Mouse (Mus musculus): ENCODE results near the gene Hivep1. TPM values are rescaled to one million over a fixed set of nuclear protein-coding genes. Genes with fewer than 3 reads are reported as not detected.

The Hivep1 gene
- polyA plus RNA-seq, 1 experiment from 2014 or later: 19.0 TPM

DNA sequence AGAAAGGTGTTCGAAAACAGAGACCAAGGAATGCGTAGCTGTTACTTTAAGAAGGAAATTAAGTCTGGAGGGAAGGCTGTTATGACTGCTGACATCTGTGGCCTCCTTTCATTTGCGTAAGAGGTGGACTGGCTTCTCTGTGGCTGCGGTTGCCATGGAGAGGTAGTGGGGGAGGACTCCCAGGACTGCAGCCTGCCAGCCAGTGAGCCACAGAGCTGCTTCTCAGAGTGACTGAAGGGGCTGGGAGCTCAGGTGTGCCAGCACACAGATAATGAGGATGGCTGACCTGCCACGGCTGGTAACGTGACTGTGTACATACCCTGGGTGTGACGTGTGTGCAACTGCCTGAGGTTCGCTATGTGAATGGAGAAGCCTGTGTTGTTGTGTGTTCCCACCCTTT lies 51.2 kb downstream of the Hivep1 start:
- Histone ChIP-seq H3K9ac (no peak overlapping the region), H3K27me3 (no peaks in the 10 kb centered on the region), H3K27ac (peak overlapping the region; percentile 85), H3K9me3 (replicated peaks) (no peaks in the 10 kb centered on the region; the same call in 1 of the 2 replicates), H3K36me3 (no peaks in the 10 kb centered on the region), H3K4me2 (replicated peaks) (peak overlapping the region; percentile 45), H3K4me1 (peaks cover 32% of the 10 kb centered on the region), H3K4me3 (no peak overlapping the region)
- 20% methylated on average over 8 of the region's 8 CpGs for WGBS
- peak; percentile 96 for ATAC-seq (ENCODE audit: low FRiP score)

DNA sequence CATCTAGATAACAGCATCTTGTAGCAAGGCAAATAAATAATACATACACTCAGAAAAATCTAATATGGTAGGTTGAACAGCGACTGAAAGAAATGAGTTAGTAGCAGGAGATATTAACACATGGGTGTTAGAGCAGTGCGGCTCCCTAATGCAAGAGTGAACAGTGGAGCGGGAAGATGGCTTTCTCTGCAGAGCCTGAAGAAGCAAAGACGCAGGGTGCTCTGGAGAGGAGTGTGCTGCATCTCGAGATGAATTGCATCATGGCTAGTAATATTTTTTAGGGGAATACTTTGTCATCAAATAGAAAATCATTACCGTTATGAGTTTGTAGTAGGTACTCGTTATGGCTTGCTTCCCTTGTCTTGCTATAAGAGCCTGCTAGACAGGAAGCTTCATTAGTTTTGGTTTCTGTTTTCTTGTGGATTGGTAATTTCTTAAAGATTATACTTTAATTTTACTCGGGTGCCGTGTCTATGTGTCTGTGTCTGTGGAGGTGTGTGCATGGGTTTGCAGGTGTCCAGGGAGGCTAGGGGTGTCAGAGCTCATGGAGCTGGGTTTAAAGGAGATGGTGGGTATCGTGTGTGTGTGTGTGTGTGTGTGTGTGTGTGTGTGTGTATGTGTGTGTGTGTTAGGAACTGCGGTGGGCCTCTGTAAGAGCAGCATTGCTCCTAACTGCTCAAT lies 51.8 kb downstream of the Hivep1 start:
- H3K36me3 ChIP-seq: no peaks in the 10 kb centered on the region
- no peaks in the 10 kb centered on the region for H3K27me3 ChIP-seq
- peak; percentile 51; the same call in 1 of the 2 replicates for ATAC-seq (ENCODE audit: low FRiP score)
- peak overlapping the region; percentile 45 for H3K4me2 ChIP-seq (replicated peaks)
- WGBS: 75% methylated on average over 11 of the region's 11 CpGs
- H3K4me3 ChIP-seq: no peak overlapping the region
- H3K27ac ChIP-seq: peak overlapping the region; percentile 85
- H3K9me3 ChIP-seq (replicated peaks): no peaks in the 10 kb centered on the region
- no peak overlapping the region for H3K9ac ChIP-seq
- peaks cover 32% of the 10 kb centered on the region for H3K4me1 ChIP-seq

DNA sequence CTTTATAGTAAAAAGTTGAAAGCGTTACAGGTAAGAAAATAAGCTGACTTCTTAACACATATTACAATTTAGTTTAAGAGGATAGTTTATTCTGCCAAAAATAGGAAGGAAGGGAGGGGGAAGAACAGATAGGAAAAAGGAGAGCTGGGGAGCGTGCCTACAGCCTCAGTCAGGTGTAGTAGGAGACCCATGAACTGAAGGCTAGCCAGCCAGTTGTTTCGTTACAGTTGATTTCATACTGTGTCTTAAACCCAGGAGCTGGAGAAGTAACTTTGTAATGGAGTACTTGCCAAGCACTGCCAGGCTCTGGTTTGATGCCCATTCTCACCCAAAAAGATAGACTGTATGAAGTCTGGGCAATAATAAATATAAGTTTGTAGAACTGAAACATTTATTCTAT lies 52.5 kb downstream of the Hivep1 start:
- H3K9ac ChIP-seq: no peak overlapping the region
- no peak for ATAC-seq (ENCODE audit: low FRiP score)
- no peak overlapping the region for H3K4me2 ChIP-seq (replicated peaks)
- peaks cover 32% of the 10 kb centered on the region for H3K4me1 ChIP-seq
- WGBS: 92% methylated on average over 3 of the region's 3 CpGs
- no peaks in the 10 kb centered on the region for H3K9me3 ChIP-seq (replicated peaks)
- no peaks in the 10 kb centered on the region for H3K36me3 ChIP-seq
- no peaks in the 10 kb centered on the region for H3K27me3 ChIP-seq
- H3K27ac ChIP-seq: no peak overlapping the region
- no peak overlapping the region for H3K4me3 ChIP-seq

DNA sequence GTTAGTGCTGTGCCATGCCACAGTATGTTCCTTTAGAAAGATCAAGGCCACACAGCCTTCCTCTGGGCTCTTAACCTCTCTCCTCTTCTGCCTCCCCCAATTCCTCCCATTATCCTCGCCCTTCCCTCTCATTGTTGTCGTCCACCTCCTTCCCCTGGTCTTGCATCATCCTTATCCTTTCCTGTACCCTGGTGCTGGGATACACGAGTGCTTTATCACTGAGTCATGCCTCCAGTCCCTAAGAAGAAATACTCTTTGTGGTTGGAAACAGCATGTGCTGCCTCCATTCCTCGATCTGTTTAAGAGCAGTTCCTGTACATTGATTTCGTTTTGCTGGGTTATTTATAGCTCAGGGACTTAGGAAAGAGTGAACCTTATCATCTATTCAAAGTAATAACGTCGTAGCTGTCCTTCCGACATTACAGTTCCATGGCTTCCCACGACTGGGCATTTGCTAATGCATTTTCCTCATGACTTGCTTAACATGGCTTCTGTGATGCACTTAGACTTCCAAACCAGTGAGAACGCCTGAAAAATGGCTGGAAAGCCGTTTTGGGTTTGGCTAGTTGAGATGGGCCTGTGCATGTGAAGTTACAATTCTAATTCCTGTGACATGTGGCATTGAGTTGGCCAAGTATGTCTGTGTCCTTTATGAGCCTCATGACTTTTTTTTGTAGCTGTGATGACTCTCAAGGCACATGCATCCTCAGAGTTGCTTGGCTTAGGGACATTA lies 56.8 kb downstream of the Hivep1 start:
- no peak overlapping the region for H3K4me3 ChIP-seq

DNA sequence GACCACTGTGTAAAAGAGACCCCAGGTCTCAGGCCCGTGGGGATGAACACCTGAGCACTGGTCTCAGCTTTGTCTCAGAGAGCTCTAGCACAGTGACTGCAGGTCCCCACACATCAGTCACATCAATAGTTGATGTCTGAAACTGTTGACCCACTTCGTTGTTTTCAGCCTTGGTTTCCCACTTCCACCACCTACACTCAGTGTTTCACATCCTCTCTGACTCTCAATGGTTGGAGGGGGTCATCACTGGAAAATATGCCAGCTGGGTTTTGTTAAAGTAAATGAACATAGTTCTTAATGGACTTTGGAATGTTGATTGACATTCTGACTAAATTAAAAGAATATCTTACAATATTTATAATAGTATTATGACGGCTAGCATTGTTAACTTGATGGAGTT lies 58.6 kb downstream of the Hivep1 start:
- ATAC-seq (ENCODE audit: low FRiP score): no peak
- Histone ChIP-seq H3K4me1 (0 out of 2 replicates have a peak, but pooled peaks cover 5% of the 10 kb centered on the region), H3K27ac (no peak overlapping the region), H3K9me3 (replicated peaks) (no peaks in the 10 kb centered on the region), H3K9ac (no peak overlapping the region), H3K4me2 (replicated peaks) (no peak overlapping the region), H3K36me3 (no peaks in the 10 kb centered on the region), H3K27me3 (no peaks in the 10 kb centered on the region), H3K4me3 (no peak overlapping the region)
- 94% methylated on average over 3 of the region's 3 CpGs for WGBS

More for the DNA sequence above, 56.8 kb downstream of the Hivep1 start:
- ATAC-seq (ENCODE audit: low FRiP score): no peak
- WGBS: 80% methylated on average over 11 of the region's 11 CpGs
- Histone ChIP-seq H3K9me3 (replicated peaks) (no peaks in the 10 kb centered on the region), H3K4me1 (peaks cover 10% of the 10 kb centered on the region), H3K27ac (no peak overlapping the region), H3K27me3 (no peaks in the 10 kb centered on the region), H3K36me3 (no peaks in the 10 kb centered on the region), H3K4me2 (replicated peaks) (no peak overlapping the region), H3K9ac (no peak overlapping the region)

DNA sequence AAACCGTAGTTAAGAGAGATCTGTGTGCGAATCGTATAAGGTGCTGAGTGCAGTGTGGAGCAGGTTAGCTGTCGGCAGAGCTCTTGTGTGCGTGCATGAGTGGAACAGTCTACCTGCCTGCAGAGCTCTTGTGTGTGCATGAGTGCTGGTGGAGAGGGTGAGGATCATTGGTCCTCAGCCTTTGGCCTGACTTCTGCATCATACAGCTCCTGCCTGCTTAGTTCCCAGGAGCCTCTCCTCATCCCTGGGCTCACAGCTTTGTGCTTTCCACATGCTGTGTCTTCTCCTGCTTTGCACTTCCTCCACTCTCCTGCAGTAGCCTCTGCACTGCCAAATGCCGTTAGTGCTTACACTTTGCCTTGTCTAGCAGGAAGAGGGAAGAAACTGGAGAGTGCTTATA lies 60.2 kb downstream of the Hivep1 start:
- H3K27ac ChIP-seq: no peak overlapping the region
- H3K27me3 ChIP-seq: no peaks in the 10 kb centered on the region
- no peak overlapping the region for H3K4me2 ChIP-seq (replicated peaks)
- no peak for ATAC-seq (ENCODE audit: low FRiP score)
- WGBS: 92% methylated on average over 6 of the region's 6 CpGs
- H3K36me3 ChIP-seq: no peaks in the 10 kb centered on the region
- no peak overlapping the region for H3K9ac ChIP-seq
- no peaks in the 10 kb centered on the region for H3K9me3 ChIP-seq (replicated peaks)
- H3K4me1 ChIP-seq: 0 out of 2 replicates have a peak, but pooled peaks cover 5% of the 10 kb centered on the region
- H3K4me3 ChIP-seq: no peak overlapping the region

DNA sequence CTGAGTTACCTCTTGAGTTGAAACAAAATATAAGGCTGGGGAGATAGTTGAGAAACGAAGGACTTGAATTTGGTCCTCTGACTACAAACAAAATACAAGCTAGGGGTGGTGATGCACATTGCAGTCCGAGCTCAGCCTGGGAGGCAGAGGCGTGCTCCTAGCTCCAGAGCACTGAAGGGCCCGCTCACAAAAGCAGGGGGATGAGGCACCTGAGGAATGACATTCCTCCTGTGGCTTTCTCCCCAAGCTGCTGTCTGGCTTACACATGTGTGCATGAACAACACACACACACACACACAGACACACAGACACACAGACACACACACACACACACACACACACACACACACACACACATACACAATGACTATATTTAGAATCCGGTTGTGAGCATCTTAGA lies 60.9 kb downstream of the Hivep1 start:
- 0 out of 2 replicates have a peak, but pooled peaks cover 5% of the 10 kb centered on the region for H3K4me1 ChIP-seq
- 88% methylated on average over 5 of the region's 5 CpGs for WGBS
- no peak overlapping the region for H3K9ac ChIP-seq
- H3K9me3 ChIP-seq (replicated peaks): no peaks in the 10 kb centered on the region
- no peaks in the 10 kb centered on the region for H3K27me3 ChIP-seq
- H3K4me2 ChIP-seq (replicated peaks): no peak overlapping the region
- no peaks in the 10 kb centered on the region for H3K36me3 ChIP-seq
- H3K27ac ChIP-seq: no peak overlapping the region
- H3K4me3 ChIP-seq: no peak overlapping the region
- no peak for ATAC-seq (ENCODE audit: low FRiP score)

DNA sequence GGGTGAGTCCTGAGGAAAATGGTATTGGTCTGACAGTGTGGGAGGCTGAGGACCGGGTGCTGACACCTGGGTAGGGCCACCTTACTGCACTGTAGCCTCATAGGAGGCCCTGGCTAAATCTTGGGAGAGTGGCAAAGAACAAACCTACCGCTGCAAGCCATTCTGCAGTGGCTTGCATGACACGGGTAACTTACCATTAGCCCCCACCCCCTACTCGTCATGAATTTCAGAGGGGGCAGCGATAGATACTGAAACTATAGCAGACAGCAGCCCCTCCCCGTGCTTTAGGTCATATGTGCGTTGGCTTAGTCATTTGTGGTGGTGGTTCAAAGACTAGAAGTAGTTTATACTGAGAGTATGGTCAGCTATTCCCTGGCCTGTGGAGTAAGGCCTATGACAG lies 61.8 kb downstream of the Hivep1 start:
- Histone ChIP-seq H3K9me3 (replicated peaks) (no peaks in the 10 kb centered on the region), H3K4me3 (no peak overlapping the region), H3K36me3 (no peaks in the 10 kb centered on the region), H3K27me3 (no peaks in the 10 kb centered on the region), H3K4me1 (0 out of 2 replicates have a peak, but pooled peaks cover 5% of the 10 kb centered on the region), H3K27ac (no peak overlapping the region), H3K9ac (no peak overlapping the region), H3K4me2 (replicated peaks) (no peak overlapping the region)
- WGBS: 93% methylated on average over 7 of the region's 7 CpGs
- no peak for ATAC-seq (ENCODE audit: low FRiP score)

DNA sequence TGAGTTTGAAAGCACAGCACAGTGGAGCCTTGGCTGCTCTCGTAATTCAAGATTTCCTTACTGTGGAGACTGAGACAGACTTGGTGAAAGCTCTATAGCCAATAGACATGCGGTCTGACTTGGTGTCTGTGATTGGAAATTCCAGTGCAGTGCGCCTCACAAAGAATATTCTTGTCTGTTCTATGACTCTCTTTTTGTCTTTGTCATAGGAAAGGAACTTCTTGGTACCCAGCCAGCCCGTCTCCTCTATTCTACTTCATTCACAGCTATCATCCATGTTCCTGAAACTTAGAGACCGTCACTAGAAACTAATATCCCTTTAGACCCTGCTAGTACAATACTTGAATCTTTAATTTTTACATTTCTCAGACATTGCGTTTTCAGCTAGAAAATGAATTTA lies 64.5 kb downstream of the Hivep1 start:
- no peak for ATAC-seq (ENCODE audit: low FRiP score)
- Histone ChIP-seq H3K27me3 (no peaks in the 10 kb centered on the region), H3K9ac (no peak overlapping the region), H3K4me3 (no peak overlapping the region), H3K27ac (0 out of 2 replicates have a peak overlapping the region, but pooled peaks have one; percentile 7), H3K36me3 (no peaks in the 10 kb centered on the region), H3K4me2 (replicated peaks) (no peak overlapping the region), H3K9me3 (replicated peaks) (no peaks in the 10 kb centered on the region), H3K4me1 (0 out of 2 replicates have a peak, but pooled peaks cover 5% of the 10 kb centered on the region)
- 95% methylated on average over 6 of the region's 6 CpGs for WGBS

DNA sequence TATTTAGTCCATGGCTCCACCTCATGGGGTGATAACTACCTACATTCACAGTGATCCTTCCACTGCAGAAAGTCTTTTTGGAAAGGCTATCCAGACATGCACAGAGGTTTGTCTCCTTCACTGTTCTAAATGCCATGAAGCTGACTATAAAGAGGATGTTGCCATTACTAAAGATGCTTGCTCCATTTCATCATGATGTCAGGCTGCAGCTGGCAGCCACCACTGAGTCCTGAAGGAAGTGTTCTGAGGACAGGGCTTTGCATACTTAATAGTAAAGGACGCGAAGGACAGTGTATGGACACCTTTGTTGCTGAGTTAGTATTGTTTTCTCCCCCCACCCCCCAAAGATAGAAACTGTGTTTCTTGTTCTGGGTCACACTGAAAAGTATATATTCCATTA lies 67.2 kb downstream of the Hivep1 start:
- Histone ChIP-seq H3K27me3 (no peaks in the 10 kb centered on the region), H3K27ac (no peak overlapping the region), H3K4me3 (no peak overlapping the region), H3K36me3 (no peaks in the 10 kb centered on the region), H3K4me2 (replicated peaks) (no peak overlapping the region), H3K9ac (no peak overlapping the region), H3K9me3 (replicated peaks) (no peaks in the 10 kb centered on the region), H3K4me1 (no peaks in the 10 kb centered on the region; the same call in 1 of the 2 replicates)
- 89% methylated on average over 2 of the region's 2 CpGs for WGBS
- no peak for ATAC-seq (ENCODE audit: low FRiP score)

DNA sequence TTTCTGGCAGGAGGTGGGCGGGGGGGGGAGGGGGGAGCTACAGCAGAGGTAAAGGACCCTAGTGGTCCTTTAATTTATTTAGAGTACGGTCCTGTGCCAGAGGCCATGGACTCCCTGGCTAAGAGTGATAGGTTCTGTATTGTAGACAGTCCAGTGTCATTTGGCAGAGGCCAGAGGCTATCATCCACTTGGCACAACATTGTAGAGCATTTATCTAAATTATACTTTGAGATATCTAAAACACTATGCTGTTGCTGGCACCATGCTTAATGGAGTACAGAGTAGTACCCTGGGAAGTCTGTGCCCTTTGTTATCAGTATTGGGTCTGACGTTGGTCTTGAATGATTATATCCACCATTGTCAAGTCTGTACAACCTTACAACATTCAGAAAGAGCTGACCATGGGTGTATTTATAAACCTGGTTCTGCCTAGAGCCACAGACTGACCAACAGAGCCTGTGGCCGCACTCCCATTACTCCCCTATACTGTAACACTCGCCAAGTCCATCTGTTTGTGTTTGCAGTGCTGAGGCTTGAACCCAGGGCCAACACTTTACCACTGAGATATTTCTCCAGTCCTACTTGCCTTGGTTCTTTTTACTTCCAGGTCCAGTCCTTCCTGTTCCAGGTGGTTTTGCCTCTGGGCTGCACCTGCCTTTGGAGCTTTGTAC lies 69.4 kb downstream of the Hivep1 start:
- Histone ChIP-seq H3K27ac (no peak overlapping the region), H3K9ac (no peak overlapping the region), H3K4me3 (no peak overlapping the region), H3K27me3 (no peaks in the 10 kb centered on the region), H3K9me3 (replicated peaks) (no peaks in the 10 kb centered on the region), H3K36me3 (no peaks in the 10 kb centered on the region), H3K4me2 (replicated peaks) (no peak overlapping the region), H3K4me1 (no peaks in the 10 kb centered on the region; the same call in 1 of the 2 replicates)
- no peak for ATAC-seq (ENCODE audit: low FRiP score)
- 76% methylated on average over 5 of the region's 5 CpGs for WGBS

Data from hindbrain, embryonic 12.5 days (tissue).